Mouse (Mus musculus): ENCODE measurements around the gene Dll3. TPM values are rescaled to one million over a fixed set of nuclear protein-coding genes. Genes with fewer than 3 reads are reported as not detected.

Gene Dll3
- 0.20 TPM for polyA plus RNA-seq (2014; fragmentation: Illumina TruSeq; extraction: RNeasy Lipid Tissue Mini Kit (QIAGEN cat#74804); ENCODE audit: low read depth, low replicate concordance)

DNA sequence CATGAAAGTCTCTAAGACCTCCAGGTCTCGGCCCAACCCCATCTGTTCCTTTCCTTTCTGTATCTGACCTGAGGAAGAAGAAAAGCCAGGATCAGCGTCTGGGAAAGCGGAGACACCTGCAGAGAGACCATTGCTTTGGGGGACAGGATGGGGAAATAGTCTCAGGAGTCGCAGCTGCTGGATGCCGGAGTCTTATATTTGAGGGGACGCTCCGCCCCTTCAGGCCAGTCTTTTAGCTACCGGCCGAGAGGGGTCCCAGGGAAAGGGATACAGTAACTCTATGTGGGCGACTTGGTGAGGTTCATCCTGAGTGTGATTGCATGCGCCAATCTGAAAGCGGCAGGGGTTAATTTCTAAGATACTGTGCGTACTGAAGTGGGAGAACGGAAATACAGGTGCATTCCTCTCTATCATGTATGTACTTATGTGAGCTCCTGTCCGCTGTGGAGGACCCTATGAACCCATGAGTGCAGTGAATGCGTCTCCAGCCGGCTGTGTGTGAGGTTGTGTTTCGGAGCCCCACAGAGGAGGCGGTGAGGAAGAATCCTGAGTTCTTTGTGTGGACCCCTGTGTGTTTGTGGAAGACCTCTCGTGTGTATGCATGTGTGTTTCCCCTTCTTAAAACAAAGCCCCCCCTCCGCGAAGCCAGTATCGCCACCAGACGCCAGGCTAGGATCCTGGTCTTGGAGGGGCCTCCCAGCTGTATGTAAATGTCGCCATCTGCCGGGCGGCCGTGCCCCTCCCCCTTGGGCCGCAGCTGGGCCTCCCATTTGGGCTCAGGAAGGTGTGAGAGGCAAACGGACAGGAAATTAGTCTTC lies at the start of gene Dll3:
TSS of gene Dll3 (minus strand) at position 623 of the 818 bp plus-strand sequence.

DNA sequence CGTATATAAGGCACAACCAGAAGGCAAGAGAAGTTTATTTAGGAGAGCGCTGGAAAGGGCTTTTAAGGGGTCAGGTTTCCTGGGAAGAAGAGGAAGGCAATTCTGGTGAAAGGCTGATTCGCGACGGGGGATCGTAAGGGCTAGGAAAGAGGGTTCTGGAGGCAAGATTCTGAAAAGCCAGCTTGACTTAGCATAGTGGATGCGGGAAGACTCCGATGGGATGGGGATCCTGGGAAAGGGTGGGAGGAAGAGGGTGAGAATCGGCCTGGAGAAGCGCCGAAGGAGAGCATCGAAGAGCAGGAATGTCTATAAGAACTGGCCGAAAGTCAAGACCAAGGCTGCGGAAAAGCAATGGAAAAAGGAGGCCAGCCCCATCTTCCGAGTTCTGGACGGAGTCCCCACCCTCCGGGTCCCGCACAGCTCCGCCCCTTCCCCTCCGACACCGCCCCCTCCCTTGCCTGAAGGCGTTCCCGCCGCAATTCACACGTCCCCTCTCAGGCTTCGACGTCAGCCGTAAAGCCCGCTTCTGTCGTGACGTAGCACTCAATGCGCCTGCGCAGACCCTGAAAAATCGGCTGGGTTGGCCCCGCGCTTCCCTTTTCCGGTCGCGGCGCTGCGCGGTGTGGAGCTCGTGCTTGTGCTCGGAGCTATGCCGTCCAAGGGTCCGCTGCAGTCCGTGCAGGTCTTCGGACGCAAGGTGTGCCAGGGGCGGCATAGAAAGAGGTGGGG lies 48.3 kb upstream of the Dll3 start, which contains the start of gene Rps16:
TSS of gene Rps16 (plus strand) at position 498 of the 729 bp plus-strand sequence.

DNA sequence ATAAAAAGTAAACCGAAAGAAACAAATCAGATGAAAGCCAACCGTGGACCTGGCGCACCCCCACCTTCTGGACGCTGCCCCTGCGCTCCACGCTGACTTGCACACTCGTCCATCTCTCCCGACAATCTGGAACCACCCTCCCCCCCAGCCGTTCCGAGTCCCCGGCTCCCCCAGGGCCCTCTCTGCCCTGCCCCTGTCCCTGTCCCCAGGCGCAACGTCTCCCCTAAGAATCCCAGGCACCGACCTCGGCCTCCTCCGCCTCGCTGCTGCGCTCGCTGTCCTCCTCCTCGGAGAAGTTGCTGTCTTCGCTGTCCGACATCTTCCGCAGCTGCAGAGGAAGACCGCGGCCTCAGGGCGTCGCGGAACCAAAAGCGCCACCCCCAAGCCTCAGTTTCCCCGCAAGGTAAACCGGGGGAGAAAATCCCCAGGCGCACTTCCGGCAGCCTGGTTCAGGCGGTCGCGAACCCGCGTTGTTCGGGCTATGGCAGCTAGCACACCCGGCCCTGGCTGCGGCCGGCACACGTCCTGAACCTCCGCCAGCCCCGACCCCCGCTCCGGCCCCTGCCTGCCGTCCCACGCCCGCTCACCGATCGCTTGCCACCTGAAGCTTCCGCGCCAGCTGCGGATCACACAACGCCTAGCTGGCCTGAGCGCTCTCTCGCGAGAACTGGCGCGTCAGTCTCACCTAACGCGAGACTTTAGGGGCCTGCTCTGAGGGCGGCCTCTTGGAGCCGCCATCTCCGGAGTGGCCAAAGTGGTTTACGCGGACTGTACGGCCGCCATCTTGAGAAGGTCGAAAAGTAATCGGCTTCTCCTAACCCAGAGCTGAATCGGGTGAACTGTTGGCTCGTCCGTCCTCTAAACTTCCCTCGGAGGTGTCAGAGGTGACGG lies 36.3 kb upstream of the Dll3 start, which contains the start of gene Supt5:
TSS of gene Supt5 (minus strand) at position 639 of the 891 bp plus-strand sequence.

DNA sequence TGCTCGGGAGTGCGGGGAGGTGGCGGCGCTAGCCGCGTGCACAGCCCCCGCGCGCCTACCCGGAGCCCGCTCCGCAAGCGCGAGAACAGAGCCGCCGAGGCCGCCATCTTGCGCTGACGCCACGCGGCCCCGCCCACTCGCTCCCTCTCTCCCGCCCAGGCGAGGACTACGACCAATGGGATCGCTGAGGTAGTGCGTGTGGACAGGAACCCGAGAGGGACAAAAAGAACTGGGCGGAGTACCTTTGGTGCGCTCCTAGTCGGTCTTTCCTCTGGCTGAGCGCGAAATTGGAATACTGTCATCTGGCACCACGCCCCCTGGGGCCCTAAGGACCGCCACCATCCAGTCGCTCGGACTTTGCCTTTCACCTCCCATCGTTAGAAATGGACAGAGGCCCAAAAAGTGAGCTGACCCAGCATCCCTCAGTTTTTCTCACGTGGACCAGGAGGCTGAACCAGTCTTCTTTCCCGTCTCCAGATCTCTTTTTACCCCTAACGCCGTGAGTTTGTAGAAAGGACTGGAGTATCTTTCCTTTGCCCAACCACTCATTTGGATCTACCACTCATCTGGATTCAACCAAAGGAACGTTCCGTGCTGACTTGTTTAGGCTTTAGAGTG lies 10.0 kb upstream of the Dll3 start, which contains the start of gene Timm50:
TSS of gene Timm50 (minus strand) at position 147 of the 618 bp plus-strand sequence.

DNA sequence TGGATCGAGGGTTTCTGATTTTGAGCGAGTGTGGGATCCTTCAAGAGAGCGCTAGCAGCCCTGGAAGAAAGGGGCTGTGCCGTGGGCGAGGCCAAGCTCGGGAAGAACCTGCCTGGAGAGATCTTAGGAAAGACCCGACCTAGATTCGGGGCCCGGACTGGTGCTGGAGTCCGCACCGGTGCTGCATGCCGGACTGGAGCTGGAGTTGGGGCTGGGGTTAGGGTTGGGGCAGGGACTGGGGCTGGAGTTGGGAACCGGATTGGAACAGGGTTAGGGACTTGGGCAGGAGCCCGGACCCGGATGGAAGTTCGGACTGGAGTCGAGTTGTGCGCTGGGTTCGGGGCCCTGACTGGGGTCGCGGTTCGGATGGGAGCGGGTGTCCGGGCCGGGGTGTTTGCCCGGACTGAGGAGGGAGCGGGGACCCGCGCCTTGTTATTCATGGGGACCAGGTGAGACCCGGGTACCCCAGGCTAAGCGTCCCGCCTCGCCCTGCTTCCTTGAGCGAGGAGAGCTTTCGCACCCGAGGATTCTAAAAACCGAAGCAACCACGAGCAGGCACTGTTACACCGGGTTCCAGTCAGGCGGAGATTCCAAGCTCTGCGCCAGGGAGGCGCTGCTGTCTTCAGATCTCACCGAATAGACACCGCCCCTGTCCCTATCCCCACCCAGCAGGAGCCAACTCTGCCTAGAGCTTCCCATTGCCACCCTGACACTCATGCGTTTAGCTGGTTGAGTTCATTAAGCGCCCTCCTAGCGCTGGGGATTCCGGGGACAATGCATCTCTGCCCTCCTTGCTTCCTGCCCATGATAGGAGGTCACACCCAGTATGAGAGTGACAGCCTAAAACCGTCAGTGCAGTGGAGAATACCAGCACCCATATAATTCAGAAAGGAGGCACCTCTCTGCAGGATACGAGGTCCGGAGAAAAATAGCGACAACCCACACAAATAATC lies 11.1 kb downstream of the Dll3 start, which contains the start of gene Selenov:
TSS of gene Selenov (minus strand) at position 549 of the 953 bp plus-strand sequence.

DNA sequence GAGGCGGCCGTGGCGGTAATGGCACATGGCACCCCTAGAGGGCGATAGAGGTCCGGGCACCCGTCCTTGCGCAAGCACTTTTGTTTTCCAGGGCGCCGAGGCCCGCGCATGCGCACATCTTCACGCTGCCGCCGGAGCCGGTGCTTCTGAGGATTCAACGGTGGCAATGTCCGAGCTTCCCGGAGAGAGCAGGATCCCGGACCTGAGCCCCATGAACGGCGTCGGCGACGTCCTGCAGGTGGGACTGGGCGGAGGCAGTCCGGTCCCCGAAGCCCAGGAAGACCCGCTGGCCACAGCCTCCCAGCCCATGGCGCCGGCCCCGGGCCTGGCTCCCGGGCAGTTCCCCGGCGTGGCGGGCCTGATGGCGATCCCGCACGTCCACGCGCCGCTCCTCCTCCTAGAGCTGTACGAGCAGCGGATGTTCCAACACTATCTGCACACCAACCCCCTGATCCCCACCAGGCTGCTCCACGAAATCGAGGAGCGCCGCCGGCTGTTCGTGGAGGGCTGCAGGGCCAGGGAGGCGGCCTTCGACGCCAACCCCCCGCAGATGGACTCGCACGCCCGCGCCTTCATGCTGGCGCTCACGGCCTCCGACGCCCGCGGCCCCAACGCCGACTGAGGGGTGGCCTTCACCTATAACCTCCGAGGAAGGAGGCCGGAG lies 24.3 kb downstream of the Dll3 start, which contains the start of gene Eid2b:
TSS of gene Eid2b (plus strand) at position 125 of the 664 bp plus-strand sequence.

DNA sequence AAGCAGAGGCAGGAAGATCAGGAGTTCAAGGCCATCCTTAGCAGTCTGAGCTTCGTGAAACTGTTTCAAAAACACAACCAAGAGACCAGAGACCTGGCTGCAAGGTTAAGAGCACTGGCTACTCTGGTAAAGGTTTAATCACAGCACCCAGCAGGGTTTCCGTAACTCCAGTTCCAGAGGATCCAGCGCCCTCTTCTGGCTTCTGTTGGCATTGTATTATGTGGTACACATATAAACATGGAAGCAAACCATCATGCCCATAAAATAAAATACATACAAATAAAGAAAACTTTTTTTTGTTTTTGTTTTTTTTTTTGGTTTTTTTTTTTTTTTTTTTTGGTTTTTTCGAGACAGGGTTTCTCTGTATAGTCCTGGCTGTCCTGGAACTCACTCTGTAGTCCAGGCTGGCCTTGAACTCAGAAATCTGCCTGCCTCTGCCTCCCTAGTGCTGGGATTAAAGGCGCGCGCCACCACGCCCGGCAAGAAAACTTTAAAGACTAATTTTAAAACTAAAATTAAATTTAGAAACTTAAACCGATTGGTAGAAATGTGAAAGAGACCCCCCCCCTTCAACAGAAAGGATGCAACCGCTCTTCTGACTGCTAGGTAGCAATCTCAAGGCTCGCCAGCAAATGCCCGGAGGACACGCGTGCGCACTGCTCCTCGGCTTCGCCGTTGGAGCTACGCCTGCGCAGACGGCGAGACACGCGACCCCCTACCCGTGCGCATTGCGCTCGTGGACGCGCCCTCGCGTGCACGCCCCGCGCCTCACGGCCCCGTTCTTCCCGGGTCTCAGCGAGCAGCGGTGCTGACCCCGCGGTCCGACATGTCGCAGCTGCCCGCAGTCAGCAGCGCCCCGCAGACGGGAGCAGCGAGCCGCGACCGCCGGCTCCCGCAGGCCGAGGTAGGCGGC lies 34.7 kb downstream of the Dll3 start, which contains the start of gene Eid2:
TSS of gene Eid2 (plus strand) at position 753 of the 913 bp plus-strand sequence.

Other genes starting within 250 kb of the Dll3 start
- 0.42 TPM for gene Fcgbp, start 231.0 kb downstream of the Dll3 start, polyA plus RNA-seq (2014; fragmentation: Illumina TruSeq; extraction: RNeasy Lipid Tissue Mini Kit (QIAGEN cat#74804); ENCODE audit: low read depth, low replicate concordance)
- gene 9530053A07Rik, start 172.8 kb downstream of the Dll3 start, polyA plus RNA-seq (2014; fragmentation: Illumina TruSeq; extraction: RNeasy Lipid Tissue Mini Kit (QIAGEN cat#74804); ENCODE audit: low read depth, low replicate concordance): 0.06 TPM
- gene Fbl, start 132.5 kb downstream of the Dll3 start, polyA plus RNA-seq (2014; fragmentation: Illumina TruSeq; extraction: RNeasy Lipid Tissue Mini Kit (QIAGEN cat#74804); ENCODE audit: low read depth, low replicate concordance): 65.8 TPM
- gene Dyrk1b, start 122.8 kb downstream of the Dll3 start, polyA plus RNA-seq (2014; fragmentation: Illumina TruSeq; extraction: RNeasy Lipid Tissue Mini Kit (QIAGEN cat#74804); ENCODE audit: low read depth, low replicate concordance): 21.4 TPM
- 12.9 TPM for gene Eid2, start 34.4 kb downstream of the Dll3 start, polyA plus RNA-seq (2014; fragmentation: Illumina TruSeq; extraction: RNeasy Lipid Tissue Mini Kit (QIAGEN cat#74804); ENCODE audit: low read depth, low replicate concordance)
- 7.6 TPM for gene Eid2b, start 24.5 kb downstream of the Dll3 start, polyA plus RNA-seq (2014; fragmentation: Illumina TruSeq; extraction: RNeasy Lipid Tissue Mini Kit (QIAGEN cat#74804); ENCODE audit: low read depth, low replicate concordance)
- 3.1 TPM for gene Selenov, start 11.1 kb downstream of the Dll3 start, polyA plus RNA-seq (2014; fragmentation: Illumina TruSeq; extraction: RNeasy Lipid Tissue Mini Kit (QIAGEN cat#74804); ENCODE audit: low read depth, low replicate concordance)
- 43.6 TPM for gene Timm50, start 9.8 kb upstream of the Dll3 start, polyA plus RNA-seq (2014; fragmentation: Illumina TruSeq; extraction: RNeasy Lipid Tissue Mini Kit (QIAGEN cat#74804); ENCODE audit: low read depth, low replicate concordance)
- gene Supt5, start 36.5 kb upstream of the Dll3 start, polyA plus RNA-seq (2014; fragmentation: Illumina TruSeq; extraction: RNeasy Lipid Tissue Mini Kit (QIAGEN cat#74804); ENCODE audit: low read depth, low replicate concordance): 76.7 TPM
- 1,121 TPM for gene Rps16, start 48.4 kb upstream of the Dll3 start, polyA plus RNA-seq (2014; fragmentation: Illumina TruSeq; extraction: RNeasy Lipid Tissue Mini Kit (QIAGEN cat#74804); ENCODE audit: low read depth, low replicate concordance)
- gene Plekhg2, start 70.4 kb upstream of the Dll3 start, polyA plus RNA-seq (2014; fragmentation: Illumina TruSeq; extraction: RNeasy Lipid Tissue Mini Kit (QIAGEN cat#74804); ENCODE audit: low read depth, low replicate concordance): 23.5 TPM
- gene Zfp36, start 78.0 kb upstream of the Dll3 start, polyA plus RNA-seq (2014; fragmentation: Illumina TruSeq; extraction: RNeasy Lipid Tissue Mini Kit (QIAGEN cat#74804); ENCODE audit: low read depth, low replicate concordance): 66.5 TPM
- gene Med29, start 90.5 kb upstream of the Dll3 start, polyA plus RNA-seq (2014; fragmentation: Illumina TruSeq; extraction: RNeasy Lipid Tissue Mini Kit (QIAGEN cat#74804); ENCODE audit: low read depth, low replicate concordance): 22.5 TPM
- gene Paf1, start 90.7 kb upstream of the Dll3 start, polyA plus RNA-seq (2014; fragmentation: Illumina TruSeq; extraction: RNeasy Lipid Tissue Mini Kit (QIAGEN cat#74804); ENCODE audit: low read depth, low replicate concordance): 104 TPM
- gene Gmfg, start 135.2 kb upstream of the Dll3 start, polyA plus RNA-seq (2014; fragmentation: Illumina TruSeq; extraction: RNeasy Lipid Tissue Mini Kit (QIAGEN cat#74804); ENCODE audit: low read depth, low replicate concordance): 22.6 TPM
- 3.8 TPM for gene Lrfn1, start 149.7 kb upstream of the Dll3 start, polyA plus RNA-seq (2014; fragmentation: Illumina TruSeq; extraction: RNeasy Lipid Tissue Mini Kit (QIAGEN cat#74804); ENCODE audit: low read depth, low replicate concordance)
- not detected for gene Ifnl2, start 208.2 kb upstream of the Dll3 start, polyA plus RNA-seq (2014; fragmentation: Illumina TruSeq; extraction: RNeasy Lipid Tissue Mini Kit (QIAGEN cat#74804); ENCODE audit: low read depth, low replicate concordance)
- gene Ifnl3, start 220.6 kb upstream of the Dll3 start, polyA plus RNA-seq (2014; fragmentation: Illumina TruSeq; extraction: RNeasy Lipid Tissue Mini Kit (QIAGEN cat#74804); ENCODE audit: low read depth, low replicate concordance): not detected
- gene Sycn, start 238.6 kb upstream of the Dll3 start, polyA plus RNA-seq (2014; fragmentation: Illumina TruSeq; extraction: RNeasy Lipid Tissue Mini Kit (QIAGEN cat#74804); ENCODE audit: low read depth, low replicate concordance): 0.72 TPM
- gene Nccrp1, start 245.0 kb upstream of the Dll3 start, polyA plus RNA-seq (2014; fragmentation: Illumina TruSeq; extraction: RNeasy Lipid Tissue Mini Kit (QIAGEN cat#74804); ENCODE audit: low read depth, low replicate concordance): 0.66 TPM

All from adipose tissue, adult 10 weeks (tissue).